Mouse (Mus musculus): Measurements from ENCODE around the gene Epha3.
A peak's percentile ranks its signal among the peaks of the same experiment; 100 is the strongest.

The Epha3 gene

GRCm38 (mm10) chr16:63863913-63864330 lies at the start of gene Epha3:
Gene Epha3 (minus strand): TSS chr16:63864175.
- DNase-seq (ENCODE audit: low read depth, low spot score) = peak; percentile 66

- no peak for DNase-seq (ENCODE audit: low read depth, low spot score)
Measured at GRCm38 (mm10) chr16:63903425-63903824, 39.5 kb upstream of the Epha3 start.

- DNase-seq (ENCODE audit: low read depth, low spot score) = no peak
Measured at GRCm38 (mm10) chr16:63881190-63881589, 17.2 kb upstream of the Epha3 start.

- DNase-seq (ENCODE audit: low read depth, low spot score) = peak; percentile 31
Measured at GRCm38 (mm10) chr16:63872313-63872712, 8.3 kb upstream of the Epha3 start.

GRCm38 (mm10) chr16:63864463-63864976 lies 545 bp upstream of the Epha3 start:
- DNase-seq (ENCODE audit: low read depth, low spot score) = no peak

GRCm38 (mm10) chr16:63863181-63863580 lies 794 bp downstream of the Epha3 start:
- peak; percentile 11 for DNase-seq (ENCODE audit: low read depth, low spot score)

GRCm38 (mm10) chr16:63857561-63857960 lies 6.4 kb downstream of the Epha3 start:
- DNase-seq (ENCODE audit: low read depth, low spot score) = peak; percentile 16

- peak; percentile 63 for DNase-seq (ENCODE audit: low read depth, low spot score)
Measured at GRCm38 (mm10) chr16:63856658-63857552, 7.1 kb downstream of the Epha3 start.

- DNase-seq (ENCODE audit: low read depth, low spot score) = no peak
Measured at GRCm38 (mm10) chr16:63850297-63850696, 13.7 kb downstream of the Epha3 start.

- no peak for DNase-seq (ENCODE audit: low read depth, low spot score)
Measured at GRCm38 (mm10) chr16:63842911-63843310, 21.1 kb downstream of the Epha3 start.

GRCm38 (mm10) chr16:63837466-63837865 lies 26.5 kb downstream of the Epha3 start:
- no peak for DNase-seq (ENCODE audit: low read depth, low spot score)

- DNase-seq (ENCODE audit: low read depth, low spot score) = no peak
Measured at GRCm38 (mm10) chr16:63821164-63821563, 42.8 kb downstream of the Epha3 start.

- DNase-seq (ENCODE audit: low read depth, low spot score) = no peak
Measured at GRCm38 (mm10) chr16:63817606-63818005, 46.4 kb downstream of the Epha3 start.

GRCm38 (mm10) chr16:63816672-63817071 lies 47.3 kb downstream of the Epha3 start:
- DNase-seq (ENCODE audit: low read depth, low spot score) = no peak

GRCm38 (mm10) chr16:63809871-63810270 lies 54.1 kb downstream of the Epha3 start:
- DNase-seq (ENCODE audit: low read depth, low spot score) = no peak

GRCm38 (mm10) chr16:63808991-63809390 lies 55.0 kb downstream of the Epha3 start:
- no peak for DNase-seq (ENCODE audit: low read depth, low spot score)

- no peak for DNase-seq (ENCODE audit: low read depth, low spot score)
Measured at GRCm38 (mm10) chr16:63806437-63807129, 57.4 kb downstream of the Epha3 start.

GRCm38 (mm10) chr16:63806025-63806424 lies 58.0 kb downstream of the Epha3 start:
- no peak for DNase-seq (ENCODE audit: low read depth, low spot score)

- no peak for DNase-seq (ENCODE audit: low read depth, low spot score)
Measured at GRCm38 (mm10) chr16:63801436-63801835, 62.5 kb downstream of the Epha3 start.

GRCm38 (mm10) chr16:63798341-63798740 lies 65.6 kb downstream of the Epha3 start:
- DNase-seq (ENCODE audit: low read depth, low spot score) = no peak

- DNase-seq (ENCODE audit: low read depth, low spot score) = no peak
Measured at GRCm38 (mm10) chr16:63794292-63794691, 69.7 kb downstream of the Epha3 start.

- no peak for DNase-seq (ENCODE audit: low read depth, low spot score)
Measured at GRCm38 (mm10) chr16:63793805-63794204, 70.2 kb downstream of the Epha3 start.
